Mouse (Mus musculus) forelimb bud, embryonic 11.5 days (tissue): Measurements from ENCODE around the gene Gm9495.
"Not testable (repeated sequence)": the region's sequence is repeated elsewhere in the genome, so short reads cannot be mapped to it uniquely, and the experiment has no call there.

Experiments used
- DNase-seq: peaks from one replicate; pipeline ENCODE4 v3.0.0-alpha.2; 2012; ENCODE audit warnings: low read depth, low spot score

Gene Gm9495

DNA sequence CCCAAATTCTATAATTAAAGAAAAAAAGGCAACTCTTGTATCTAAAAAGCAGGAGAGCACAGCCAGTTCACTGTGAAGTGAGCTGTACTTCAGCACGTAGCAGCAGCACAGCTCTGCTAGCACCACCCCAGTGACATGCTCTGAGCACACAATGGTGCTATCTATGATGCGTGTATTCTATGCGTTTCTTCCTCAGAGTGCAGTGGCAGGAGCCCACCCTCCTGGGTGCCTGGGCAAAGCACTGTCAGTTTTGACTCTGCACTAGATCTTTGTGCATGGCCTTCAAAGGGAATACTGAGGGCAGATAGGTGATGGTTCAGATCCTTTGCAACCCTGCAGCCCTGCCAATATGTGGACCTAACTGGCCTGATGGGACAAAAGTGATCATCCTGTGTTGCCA is at the start of gene Gm9495:
Gm9495 (minus strand) TSS at position 101 of the 400 bp plus-strand sequence.
- not testable (repeated sequence) for DNase-seq

DNA sequence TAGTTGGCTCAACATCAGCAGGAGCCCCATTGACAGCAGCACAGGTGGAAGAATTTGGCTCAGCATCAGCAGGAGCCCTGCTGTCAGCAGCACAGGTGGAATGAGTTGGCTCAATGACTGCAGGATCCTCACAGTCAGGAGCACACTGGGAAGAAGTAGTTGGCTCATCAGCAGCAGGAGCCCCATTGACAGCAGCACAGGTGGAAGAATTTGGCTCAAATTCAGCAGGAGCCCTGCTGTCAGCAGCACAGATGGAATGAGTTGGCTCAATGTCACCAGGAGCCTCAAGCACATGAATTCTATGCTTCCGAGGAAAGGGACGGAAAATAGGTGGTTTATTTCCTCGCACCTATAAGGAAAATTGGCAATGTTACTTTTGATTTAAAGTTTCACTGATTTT is 21.6 kb upstream of the Gm9495 start:
- not testable (repeated sequence) for DNase-seq

- not testable (repeated sequence) for DNase-seq
Measured at GRCm38 (mm10) chr8:69420018-69420417, 33.3 kb downstream of the Gm9495 start.

- DNase-seq: no peak
Measured at GRCm38 (mm10) chr8:69414326-69414725, 39.0 kb downstream of the Gm9495 start.

- no peak for DNase-seq
Measured at GRCm38 (mm10) chr8:69404768-69405167, 48.6 kb downstream of the Gm9495 start.

GRCm38 (mm10) chr8:69399956-69400443 is 53.4 kb downstream of the Gm9495 start:
- DNase-seq: no peak

DNA sequence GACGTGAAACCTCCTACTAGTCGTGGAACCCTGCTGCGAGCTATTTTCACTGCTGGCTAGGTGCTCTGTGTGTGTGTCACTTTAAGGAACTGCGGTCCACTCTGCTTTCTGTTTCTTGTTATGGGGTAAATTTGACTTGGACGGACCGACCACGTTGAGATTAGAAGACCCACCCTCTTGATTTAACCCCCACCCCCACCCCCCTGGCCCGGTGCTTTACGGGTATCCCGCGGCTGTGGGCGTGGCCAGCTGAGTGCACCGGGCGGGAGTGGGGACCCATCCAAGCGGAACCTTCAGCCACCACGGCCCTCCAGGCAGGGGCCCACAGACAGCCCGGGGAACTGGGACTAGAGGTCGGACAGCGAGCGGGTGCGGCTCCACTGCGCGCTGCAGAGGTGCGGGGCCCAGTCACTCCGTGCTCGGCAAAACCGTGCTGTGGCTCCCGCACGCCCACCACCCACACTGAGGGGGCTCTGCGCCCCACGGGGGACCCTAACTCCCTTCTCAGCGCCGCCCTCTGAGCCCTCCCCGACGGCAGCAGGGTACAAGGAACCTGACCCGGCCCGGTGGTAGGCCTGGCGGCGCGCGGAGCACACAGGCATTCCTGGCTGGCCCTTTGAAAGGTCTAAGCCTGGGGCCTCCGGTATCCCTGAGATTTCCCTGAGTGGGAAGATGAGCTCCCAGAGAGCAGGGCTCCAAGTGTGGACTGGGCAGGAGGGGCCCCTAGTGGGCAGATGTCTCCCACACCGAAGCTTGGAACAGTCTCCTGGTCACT is 54.0 kb downstream of the Gm9495 start:
- peak; percentile 20 for DNase-seq

DNA sequence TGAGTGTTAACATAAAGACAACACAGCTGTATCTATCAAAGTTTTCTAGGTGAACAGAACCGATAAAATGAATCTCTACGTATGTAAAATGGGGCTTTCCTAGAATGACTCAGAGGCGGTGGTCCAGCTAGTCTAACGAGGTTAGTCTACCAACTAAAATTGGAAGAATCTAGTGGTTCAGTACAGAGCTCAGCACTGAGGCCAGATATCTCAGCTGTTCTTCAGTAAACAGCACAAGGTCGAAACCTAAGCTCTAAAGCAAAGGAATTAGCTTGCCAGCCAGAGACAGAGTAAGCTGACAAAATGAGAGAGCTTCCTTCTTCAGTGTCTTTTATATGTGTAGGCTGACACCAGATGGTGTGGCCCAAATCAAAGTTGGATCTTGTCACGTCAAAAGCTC is 57.2 kb downstream of the Gm9495 start:
- DNase-seq: no peak

GRCm38 (mm10) chr8:69395050-69395789 is 58.1 kb downstream of the Gm9495 start:
- peak; percentile 89 for DNase-seq

DNA sequence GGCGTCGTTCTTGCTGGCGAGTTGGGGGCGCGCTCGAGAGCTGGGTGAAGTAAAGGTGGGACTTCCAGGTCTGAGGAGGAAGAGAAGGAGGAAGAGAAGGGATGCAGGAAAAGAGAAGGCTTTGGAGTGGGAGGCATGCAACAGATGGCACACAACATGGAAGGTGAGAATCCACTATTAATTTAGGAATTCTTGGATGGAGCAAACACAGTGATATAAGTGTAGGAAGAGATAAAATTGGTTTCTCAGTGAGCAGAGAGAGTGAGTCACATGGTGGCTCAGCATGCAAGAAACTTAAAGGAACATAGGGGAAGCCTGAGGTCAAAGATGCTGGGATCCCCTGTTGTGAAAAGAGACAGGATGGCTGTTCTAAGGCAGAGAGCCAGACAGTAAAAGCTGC is 69.0 kb downstream of the Gm9495 start:
- no peak for DNase-seq
